Mouse (Mus musculus): ENCODE measurements at regions not wholly inside any gene's neighbourhood (a gene's known extent, or its start where the extent isn't known, plus 50 kb on each side); places are given as distances from the start of the nearest gene placed in this dataset.

DNA sequence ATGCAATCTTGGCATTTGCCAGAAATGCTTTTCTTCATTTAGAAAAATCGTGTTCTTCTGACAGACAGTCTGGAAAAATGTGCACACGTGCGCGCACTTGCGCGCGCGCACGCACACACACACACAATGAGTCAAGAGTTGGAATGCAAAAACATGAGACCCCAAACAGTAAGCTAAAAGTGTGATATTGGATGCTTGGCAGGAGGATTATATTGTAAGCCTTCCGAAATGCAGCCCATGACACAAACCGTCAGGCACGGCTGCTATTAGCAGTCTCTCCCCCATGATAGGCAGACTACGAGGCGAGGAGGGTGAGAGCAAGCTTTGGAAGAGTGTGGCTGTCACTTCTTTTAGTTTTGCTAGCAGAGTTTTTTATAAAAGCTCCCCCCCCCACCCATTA is 282.1 kb upstream of the Tbc1d5 start:
- H3K9ac ChIP-seq (replicated peaks): no peak overlapping the region
- H3K27ac ChIP-seq (replicated peaks): no peak overlapping the region

DNA sequence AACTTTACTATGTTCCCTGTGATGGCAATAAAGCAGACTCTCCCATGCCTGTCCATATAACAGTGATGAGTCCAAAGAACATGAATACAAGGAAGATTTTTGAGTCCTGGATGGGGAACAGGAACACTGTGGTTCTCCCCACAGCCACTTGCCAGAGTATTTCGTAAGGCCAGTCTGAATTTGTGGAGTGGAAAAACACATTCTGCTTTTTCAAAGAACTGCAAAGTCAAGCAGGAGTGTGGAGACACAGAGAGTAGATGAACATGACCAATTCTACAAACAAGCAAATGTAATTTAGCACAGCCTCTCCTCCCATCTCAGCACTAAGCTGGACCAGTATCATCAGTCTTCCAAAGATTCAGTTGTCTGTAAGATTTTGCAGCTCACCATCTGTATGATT is 280.0 kb upstream of the Tbc1d5 start:
- Histone ChIP-seq H3K9me3 (no peaks in the 10 kb centered on the region), H3K27me3 (peaks cover 4% of the 10 kb centered on the region; the same call in 1 of the 2 replicates), H3K4me3 (no peak overlapping the region), H3K27ac (replicated peaks) (no peak overlapping the region), H3K4me2 (replicated peaks) (no peak overlapping the region), H3K9ac (replicated peaks) (no peak overlapping the region), H3K36me3 (no peaks in the 10 kb centered on the region), H3K4me1 (peaks cover 9% of the 10 kb centered on the region)
- WGBS: 81% methylated on average over 1 of the region's 1 CpGs
- no peak for ATAC-seq (ENCODE audit: low FRiP score, low read depth)

More for the DNA sequence above, 282.1 kb upstream of the Tbc1d5 start:
- Histone ChIP-seq H3K27me3 (peaks cover 4% of the 10 kb centered on the region; the same call in 1 of the 2 replicates), H3K4me2 (replicated peaks) (peak overlapping the region; percentile 43), H3K4me3 (0 out of 2 replicates have a peak overlapping the region, but pooled peaks have one; percentile 0), H3K4me1 (peaks cover 9% of the 10 kb centered on the region), H3K36me3 (no peaks in the 10 kb centered on the region), H3K9me3 (peaks cover 4% of the 10 kb centered on the region; the same call in 1 of the 2 replicates)
- ATAC-seq (ENCODE audit: low FRiP score, low read depth): no peak
- WGBS: 47% methylated on average over 14 of the region's 14 CpGs

DNA sequence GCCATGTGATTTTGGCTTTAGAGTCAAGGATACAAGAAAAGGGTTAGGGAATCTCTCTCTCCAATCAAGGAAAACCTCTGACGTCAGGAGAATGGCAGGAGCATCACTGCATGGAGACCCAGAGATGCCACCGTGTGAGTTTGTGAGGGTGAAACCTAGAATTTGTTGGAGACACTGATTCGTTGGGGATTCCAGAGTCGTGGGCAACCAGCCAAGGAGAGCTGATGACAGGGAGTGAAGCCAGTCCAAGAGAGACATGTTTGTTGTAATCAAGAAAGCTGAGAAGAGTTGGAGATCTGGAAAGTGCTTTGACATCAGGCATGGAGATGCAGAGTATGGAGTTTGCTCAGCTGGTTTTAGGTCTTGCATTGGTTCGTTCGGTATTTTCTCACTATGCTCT is 236.6 kb upstream of the Tbc1d5 start:
- Histone ChIP-seq H3K4me3 (no peak overlapping the region), H3K4me2 (replicated peaks) (no peak overlapping the region), H3K9me3 (no peaks in the 10 kb centered on the region), H3K36me3 (no peaks in the 10 kb centered on the region), H3K4me1 (no peaks in the 10 kb centered on the region), H3K27me3 (no peaks in the 10 kb centered on the region), H3K27ac (replicated peaks) (no peak overlapping the region), H3K9ac (replicated peaks) (no peak overlapping the region)
- 88% methylated on average over 6 of the region's 6 CpGs for WGBS
- ATAC-seq (ENCODE audit: low FRiP score, low read depth): no peak

DNA sequence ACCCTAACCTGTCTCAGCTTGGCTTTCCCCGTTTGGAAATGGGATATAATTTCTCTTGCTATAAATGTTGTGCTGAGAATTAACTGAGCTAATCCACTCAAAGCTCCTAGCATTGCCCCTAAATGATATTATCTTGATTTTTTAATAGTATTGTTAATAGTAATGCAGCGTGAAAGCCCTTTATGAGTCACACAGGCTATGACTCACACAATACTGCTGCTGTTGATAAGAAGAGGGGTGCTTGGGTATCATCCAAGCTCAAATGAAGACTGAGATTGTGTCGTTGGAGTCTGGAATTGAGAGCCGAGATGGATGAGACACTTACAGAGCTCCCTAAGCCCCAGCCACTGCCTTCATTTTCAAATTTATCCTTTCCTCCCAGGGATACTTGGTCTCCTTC is 235.2 kb upstream of the Tbc1d5 start:
- no peak for ATAC-seq (ENCODE audit: low FRiP score, low read depth)
- H3K9ac ChIP-seq (replicated peaks): no peak overlapping the region
- no peaks in the 10 kb centered on the region for H3K27me3 ChIP-seq
- 76% methylated on average over 4 of the region's 4 CpGs for WGBS
- H3K27ac ChIP-seq (replicated peaks): no peak overlapping the region
- no peaks in the 10 kb centered on the region for H3K36me3 ChIP-seq
- no peak overlapping the region for H3K4me2 ChIP-seq (replicated peaks)
- no peaks in the 10 kb centered on the region for H3K9me3 ChIP-seq
- no peak overlapping the region for H3K4me3 ChIP-seq
- H3K4me1 ChIP-seq: no peaks in the 10 kb centered on the region

DNA sequence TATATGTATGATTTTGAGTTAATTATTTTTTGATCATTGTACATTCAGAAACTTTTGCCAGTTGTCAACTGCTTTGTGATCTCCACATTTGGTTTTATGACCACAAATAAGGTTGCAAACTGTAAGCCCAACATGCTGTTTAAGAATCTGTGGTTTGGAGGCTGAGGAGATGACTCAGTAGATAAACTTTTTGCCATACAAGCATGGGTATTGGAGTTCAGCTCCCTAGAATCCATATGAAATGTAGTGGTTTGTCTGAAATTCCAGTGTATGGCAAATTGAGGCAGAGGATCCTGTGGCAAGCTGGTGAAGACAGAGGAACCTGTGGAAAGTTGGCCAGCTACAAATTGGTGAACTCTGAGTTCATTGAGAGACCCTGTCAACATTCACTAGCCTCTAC is 234.6 kb upstream of the Tbc1d5 start:
- no peak for ATAC-seq (ENCODE audit: low FRiP score, low read depth)

DNA sequence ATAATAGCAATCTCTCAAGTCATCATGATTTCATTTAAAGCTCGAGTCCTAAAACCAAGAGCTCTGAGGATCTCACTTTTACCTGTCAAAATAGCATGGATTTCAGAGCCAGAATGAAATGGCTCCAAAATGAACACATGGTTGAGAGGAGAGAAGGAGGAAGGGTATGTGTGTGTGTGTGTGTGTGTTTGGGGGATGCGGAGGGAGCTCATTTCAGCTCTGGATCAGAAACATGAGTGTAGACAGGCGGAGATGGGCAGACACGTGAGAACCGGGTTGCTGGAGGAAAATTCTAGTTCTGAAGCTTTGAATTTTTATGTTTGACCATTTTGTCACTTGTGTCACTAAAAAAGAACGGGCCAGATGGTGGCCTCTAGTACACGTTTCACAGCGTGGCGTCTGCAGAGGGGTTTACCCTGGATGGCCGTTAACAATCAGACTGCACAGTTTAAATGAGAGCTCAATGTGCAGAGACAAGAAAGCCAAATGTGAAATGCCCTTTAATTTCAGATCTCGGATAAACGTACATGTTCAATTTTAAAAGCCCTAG is 232.5 kb upstream of the Tbc1d5 start:
- no peaks in the 10 kb centered on the region for H3K9me3 ChIP-seq
- no peaks in the 10 kb centered on the region for H3K4me1 ChIP-seq
- no peak overlapping the region for H3K9ac ChIP-seq (replicated peaks)
- no peaks in the 10 kb centered on the region for H3K36me3 ChIP-seq
- WGBS: 89% methylated on average over 12 of the region's 12 CpGs
- H3K4me3 ChIP-seq: no peak overlapping the region
- ATAC-seq (ENCODE audit: low FRiP score, low read depth): no peak
- no peak overlapping the region for H3K4me2 ChIP-seq (replicated peaks)
- H3K27ac ChIP-seq (replicated peaks): no peak overlapping the region
- H3K27me3 ChIP-seq: no peaks in the 10 kb centered on the region

More for the DNA sequence above, 234.6 kb upstream of the Tbc1d5 start:
- Histone ChIP-seq H3K9ac (replicated peaks) (no peak overlapping the region), H3K27me3 (no peaks in the 10 kb centered on the region), H3K36me3 (no peaks in the 10 kb centered on the region), H3K27ac (replicated peaks) (no peak overlapping the region), H3K4me1 (no peaks in the 10 kb centered on the region), H3K9me3 (no peaks in the 10 kb centered on the region), H3K4me3 (no peak overlapping the region), H3K4me2 (replicated peaks) (no peak overlapping the region)

DNA sequence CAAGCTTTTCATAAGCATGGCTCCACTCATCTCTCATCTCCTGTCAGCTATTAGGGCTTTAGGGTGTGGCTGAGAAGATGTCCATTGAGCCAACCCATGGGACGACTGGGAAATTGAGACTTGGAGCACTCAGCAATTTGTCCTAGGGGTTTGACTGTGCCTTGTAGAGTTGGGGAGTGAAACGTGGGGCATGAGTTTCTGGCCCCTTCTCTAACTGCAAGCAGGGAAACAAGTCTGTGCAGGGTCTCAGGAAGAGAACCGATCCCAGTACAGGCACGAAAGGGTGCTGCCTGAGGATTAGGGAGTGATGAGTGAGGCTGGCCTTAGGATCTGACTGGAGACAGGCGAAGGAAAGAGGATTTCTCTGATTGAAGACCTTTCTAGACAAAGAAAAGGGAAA is 229.7 kb upstream of the Tbc1d5 start:
- H3K4me2 ChIP-seq (replicated peaks): no peak overlapping the region
- 55% methylated on average over 5 of the region's 5 CpGs for WGBS
- H3K9ac ChIP-seq (replicated peaks): no peak overlapping the region
- no peaks in the 10 kb centered on the region for H3K4me1 ChIP-seq
- H3K27me3 ChIP-seq: no peaks in the 10 kb centered on the region
- no peak for ATAC-seq (ENCODE audit: low FRiP score, low read depth)
- no peak overlapping the region for H3K27ac ChIP-seq (replicated peaks)
- H3K9me3 ChIP-seq: no peaks in the 10 kb centered on the region
- H3K36me3 ChIP-seq: no peaks in the 10 kb centered on the region
- H3K4me3 ChIP-seq: no peak overlapping the region

DNA sequence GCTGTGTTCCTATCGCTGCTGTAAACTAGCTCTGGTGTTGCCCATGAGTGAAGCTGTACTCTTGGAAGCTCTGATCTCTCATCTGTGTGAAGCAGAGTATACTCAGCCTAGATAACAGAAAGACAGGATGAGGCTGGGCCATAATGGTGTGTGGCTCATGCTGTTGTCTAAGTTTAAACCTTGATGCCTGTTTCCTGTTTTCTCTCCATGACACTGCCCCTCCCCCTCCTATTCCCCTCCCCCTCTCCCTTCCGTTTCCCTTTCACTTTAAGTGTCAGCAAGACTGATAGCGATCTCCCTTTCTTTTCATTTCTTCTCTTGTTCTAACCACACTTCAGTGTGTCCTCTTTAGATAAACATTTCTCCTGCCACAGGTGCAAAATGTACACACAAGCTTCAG is 229.2 kb upstream of the Tbc1d5 start:
- no peak overlapping the region for H3K9ac ChIP-seq (replicated peaks)
- WGBS: 84% methylated on average over 3 of the region's 3 CpGs
- no peaks in the 10 kb centered on the region for H3K27me3 ChIP-seq
- H3K36me3 ChIP-seq: no peaks in the 10 kb centered on the region
- H3K27ac ChIP-seq (replicated peaks): no peak overlapping the region
- no peaks in the 10 kb centered on the region for H3K4me1 ChIP-seq
- H3K4me3 ChIP-seq: no peak overlapping the region
- no peaks in the 10 kb centered on the region for H3K9me3 ChIP-seq
- no peak for ATAC-seq (ENCODE audit: low FRiP score, low read depth)
- H3K4me2 ChIP-seq (replicated peaks): no peak overlapping the region

DNA sequence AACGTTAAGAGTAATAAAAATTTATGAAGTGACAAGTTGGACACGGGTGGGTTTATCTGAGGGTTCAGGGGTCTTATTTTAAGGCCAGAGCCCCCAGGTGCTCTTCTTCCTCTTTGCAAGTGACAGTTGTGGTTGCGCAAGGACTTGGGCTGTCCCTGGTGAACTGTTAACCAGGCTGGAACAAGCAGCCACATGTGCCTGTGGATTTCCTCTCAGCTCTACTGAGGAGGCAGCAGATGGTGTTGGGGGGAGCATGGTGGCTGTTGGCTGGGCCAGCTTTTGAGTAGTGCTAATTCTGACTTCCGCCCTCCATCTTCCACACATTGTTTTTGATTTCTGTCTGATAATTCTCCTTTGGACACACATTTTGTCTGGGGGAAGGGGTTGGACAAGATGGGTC is 227.9 kb upstream of the Tbc1d5 start:
- 93% methylated on average over 4 of the region's 4 CpGs for WGBS
- Histone ChIP-seq H3K4me3 (no peak overlapping the region), H3K27ac (replicated peaks) (no peak overlapping the region), H3K36me3 (no peaks in the 10 kb centered on the region), H3K27me3 (no peaks in the 10 kb centered on the region), H3K9ac (replicated peaks) (no peak overlapping the region), H3K4me2 (replicated peaks) (no peak overlapping the region), H3K4me1 (no peaks in the 10 kb centered on the region), H3K9me3 (no peaks in the 10 kb centered on the region)
- ATAC-seq (ENCODE audit: low FRiP score, low read depth): no peak

DNA sequence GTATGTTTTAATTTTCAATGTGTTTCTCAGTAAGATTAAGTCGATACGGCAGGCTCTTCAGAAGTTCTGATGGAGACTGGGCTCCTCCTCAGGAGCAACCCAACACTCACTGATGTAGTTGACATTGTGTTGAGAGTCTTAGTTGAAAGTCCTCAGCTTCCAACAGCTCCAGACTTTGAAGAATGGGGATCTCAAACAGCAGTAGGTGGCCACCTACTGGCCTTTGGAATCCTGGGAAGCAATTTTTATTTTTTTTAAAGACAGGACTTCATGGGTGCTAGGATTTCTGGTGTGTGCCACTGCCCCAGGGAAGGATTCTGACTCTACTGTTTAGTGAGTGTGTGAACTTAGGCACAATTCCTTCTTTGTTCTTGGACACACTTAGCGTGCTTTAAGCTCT is 225.9 kb upstream of the Tbc1d5 start:
- Histone ChIP-seq H3K9ac (replicated peaks) (no peak overlapping the region), H3K27ac (replicated peaks) (no peak overlapping the region), H3K9me3 (no peaks in the 10 kb centered on the region), H3K27me3 (no peaks in the 10 kb centered on the region), H3K4me3 (no peak overlapping the region), H3K4me2 (replicated peaks) (no peak overlapping the region), H3K4me1 (no peaks in the 10 kb centered on the region), H3K36me3 (no peaks in the 10 kb centered on the region)
- 84% methylated on average over 3 of the region's 3 CpGs for WGBS
- ATAC-seq (ENCODE audit: low FRiP score, low read depth): no peak

DNA sequence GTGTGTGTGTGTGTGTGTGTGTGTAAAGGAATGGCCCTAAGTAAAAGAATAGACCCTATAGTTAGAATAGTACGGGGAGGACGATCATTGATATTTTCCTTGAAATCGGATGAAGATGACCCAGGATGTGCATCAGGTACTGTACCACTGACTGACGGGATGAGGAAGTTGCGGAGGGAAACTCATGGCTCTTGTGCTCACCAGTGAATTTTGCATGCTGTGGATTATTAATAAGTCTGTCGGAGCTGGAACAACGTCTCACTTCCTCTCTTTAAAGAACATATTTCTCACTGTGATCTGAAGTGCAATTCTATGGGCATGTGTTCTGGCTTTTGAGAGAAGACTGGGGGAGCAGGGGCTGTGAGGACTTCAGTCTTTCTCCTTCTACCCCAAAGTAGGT is 218.8 kb upstream of the Tbc1d5 start:
- 91% methylated on average over 7 of the region's 7 CpGs for WGBS
- Histone ChIP-seq H3K9ac (replicated peaks) (no peak overlapping the region), H3K4me2 (replicated peaks) (no peak overlapping the region), H3K27ac (replicated peaks) (no peak overlapping the region), H3K9me3 (no peaks in the 10 kb centered on the region), H3K4me3 (no peak overlapping the region), H3K36me3 (no peaks in the 10 kb centered on the region), H3K27me3 (no peaks in the 10 kb centered on the region), H3K4me1 (peaks cover 7% of the 10 kb centered on the region; the same call in 1 of the 2 replicates)
- ATAC-seq (ENCODE audit: low FRiP score, low read depth): no peak

DNA sequence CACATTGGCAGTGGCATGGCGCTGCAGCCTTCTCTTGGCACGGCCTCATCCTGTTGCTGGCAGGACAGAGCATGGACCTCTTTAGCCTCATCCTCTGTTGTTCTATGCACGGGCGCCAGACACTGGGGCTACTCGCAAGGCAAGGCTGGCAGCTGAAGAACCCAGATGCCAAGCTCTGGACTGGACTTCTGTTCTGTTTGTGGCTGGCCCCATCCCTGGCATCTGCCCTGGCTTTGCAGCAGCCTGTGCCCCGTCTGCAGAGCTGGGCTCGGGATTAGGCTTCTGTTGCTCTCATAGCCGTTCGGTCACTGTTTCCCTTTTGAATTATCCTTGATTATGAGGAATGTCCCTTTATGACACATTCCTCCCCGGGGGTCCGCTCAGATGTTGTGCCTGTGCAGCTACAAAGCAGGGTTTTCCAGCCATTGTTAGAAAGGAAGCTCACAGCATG is 214.6 kb upstream of the Tbc1d5 start:
- Histone ChIP-seq H3K36me3 (no peaks in the 10 kb centered on the region), H3K4me3 (no peak overlapping the region), H3K9me3 (no peaks in the 10 kb centered on the region), H3K27me3 (no peaks in the 10 kb centered on the region), H3K4me2 (replicated peaks) (no peak overlapping the region), H3K9ac (replicated peaks) (no peak overlapping the region), H3K27ac (replicated peaks) (no peak overlapping the region), H3K4me1 (peaks cover 10% of the 10 kb centered on the region; the same call in 1 of the 2 replicates)
- 46% methylated on average over 11 of the region's 11 CpGs for whole genome bisulfite sequencing
- ATAC-seq (ENCODE audit: low FRiP score, low read depth): 0 out of 2 replicates have a peak, but pooled peaks have one; percentile 47

DNA sequence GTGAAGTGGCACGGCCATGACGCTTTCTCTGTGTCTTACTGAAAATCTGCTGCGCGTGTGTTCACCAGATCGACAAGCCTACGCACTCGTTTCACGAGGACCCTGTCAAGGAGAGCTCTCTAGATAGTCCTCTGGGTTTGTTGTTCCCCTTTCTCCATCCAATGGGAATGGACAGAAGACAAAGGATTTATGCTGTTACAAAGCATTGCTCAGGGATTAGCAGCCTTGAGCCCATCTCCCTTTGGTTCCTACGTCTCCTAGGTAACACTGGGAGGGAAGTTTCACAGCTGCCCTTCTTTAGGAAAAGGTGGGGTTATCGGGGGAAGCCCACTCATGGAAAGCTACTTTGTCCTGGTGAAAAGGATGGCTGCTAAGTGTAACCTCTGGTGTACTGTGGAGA is 212.7 kb upstream of the Tbc1d5 start:
- no peaks in the 10 kb centered on the region for H3K36me3 ChIP-seq
- WGBS: 44% methylated on average over 10 of the region's 10 CpGs
- peaks cover 10% of the 10 kb centered on the region; the same call in 1 of the 2 replicates for H3K4me1 ChIP-seq
- H3K4me2 ChIP-seq (replicated peaks): no peak overlapping the region
- H3K4me3 ChIP-seq: no peak overlapping the region
- ATAC-seq (ENCODE audit: low FRiP score, low read depth): peak; percentile 65; the same call in 1 of the 2 replicates
- H3K9me3 ChIP-seq: no peaks in the 10 kb centered on the region
- no peak overlapping the region for H3K27ac ChIP-seq (replicated peaks)
- no peak overlapping the region for H3K9ac ChIP-seq (replicated peaks)
- H3K27me3 ChIP-seq: no peaks in the 10 kb centered on the region
